Mouse (Mus musculus) right cerebral cortex, postnatal 36 days (tissue): ENCODE data around the gene Pogz.
A peak's percentile ranks its signal among the peaks of the same experiment; 100 is the strongest.
"Not testable (repeated sequence)": the region's sequence is repeated elsewhere in the genome, so short reads cannot be mapped to it uniquely, and the experiment has no call there.

Experiments used
- DNase-seq, 2 experiments: peaks; one replicate each; pipeline ENCODE4 v3.0.0; 2022; ENCODE audit warnings: low spot score in 2 of 2, mixed read lengths in 1 of 2

The Pogz gene

DNA sequence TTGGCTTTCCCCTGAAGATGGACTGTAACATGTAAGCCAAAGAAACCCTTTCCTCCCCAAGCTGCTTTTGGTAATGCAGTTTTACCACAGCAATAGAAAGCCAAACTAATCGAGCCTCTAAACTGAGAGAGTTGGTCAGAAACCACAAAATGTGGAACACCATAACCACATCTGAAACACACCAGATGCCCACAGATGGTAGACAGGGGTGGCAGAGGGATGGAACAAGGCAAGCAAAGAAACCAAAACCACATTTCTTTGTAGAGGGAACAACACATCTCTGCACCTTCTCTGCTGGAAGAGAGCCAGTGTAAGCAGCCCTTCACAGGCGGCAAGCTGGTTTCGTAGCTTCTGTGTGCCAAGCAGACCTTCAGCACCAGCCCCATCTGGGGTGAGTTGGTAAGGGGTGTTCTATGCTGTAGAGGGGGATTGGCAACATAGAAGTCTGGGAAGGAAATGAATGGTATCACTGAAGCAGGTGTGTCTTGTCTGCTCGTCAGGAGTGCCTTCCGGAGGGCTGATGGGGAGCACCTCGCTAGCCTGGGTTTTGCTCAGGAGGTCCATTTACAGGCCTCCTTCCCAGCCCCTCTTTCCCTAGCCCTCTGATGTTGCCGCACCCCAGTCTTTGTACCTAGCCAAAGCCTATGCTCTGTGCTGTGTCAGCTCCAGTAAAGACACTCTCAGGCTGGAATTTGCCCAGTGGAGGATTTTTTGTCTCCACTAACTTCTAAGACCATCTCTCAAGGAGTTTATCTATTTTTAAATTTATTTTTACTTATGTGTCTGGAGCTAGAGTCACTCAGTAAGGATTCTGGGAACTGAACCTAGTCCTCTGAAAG lies 78.8 kb downstream of the Pogz start:
- no peak for DNase-seq

DNA sequence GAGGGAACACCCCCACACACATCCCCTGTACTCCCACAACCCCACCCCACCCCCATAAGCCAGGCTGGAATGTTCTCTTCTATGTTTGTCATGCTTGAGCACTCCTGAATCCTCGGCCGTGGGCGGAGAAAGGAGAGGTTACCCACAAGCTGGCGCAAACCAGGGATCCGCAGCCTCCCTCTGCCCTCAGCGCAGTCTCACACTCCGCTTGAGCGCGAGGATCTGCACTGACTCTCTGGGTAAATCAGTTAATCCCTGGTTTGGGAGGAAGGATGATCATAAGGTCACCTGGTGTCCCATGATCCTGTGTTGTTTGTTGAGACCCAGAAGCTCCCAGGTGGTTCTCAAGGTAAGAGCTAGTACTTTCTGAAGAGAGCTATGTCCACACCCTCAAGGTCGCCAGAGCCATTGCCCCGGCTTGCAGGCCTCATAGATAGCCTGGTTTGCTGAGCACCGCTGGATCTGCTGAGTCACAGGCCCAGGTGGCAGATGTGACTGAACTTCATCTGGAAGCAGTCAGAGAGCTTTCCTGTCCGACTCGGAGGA lies 80.5 kb downstream of the Pogz start:
- peak in 1 of 2 experiments; percentile 30 for DNase-seq

- DNase-seq = no peak
Observed at GRCm38 (mm10) chr3:94918845-94919244, 81.5 kb downstream of the Pogz start.

DNA sequence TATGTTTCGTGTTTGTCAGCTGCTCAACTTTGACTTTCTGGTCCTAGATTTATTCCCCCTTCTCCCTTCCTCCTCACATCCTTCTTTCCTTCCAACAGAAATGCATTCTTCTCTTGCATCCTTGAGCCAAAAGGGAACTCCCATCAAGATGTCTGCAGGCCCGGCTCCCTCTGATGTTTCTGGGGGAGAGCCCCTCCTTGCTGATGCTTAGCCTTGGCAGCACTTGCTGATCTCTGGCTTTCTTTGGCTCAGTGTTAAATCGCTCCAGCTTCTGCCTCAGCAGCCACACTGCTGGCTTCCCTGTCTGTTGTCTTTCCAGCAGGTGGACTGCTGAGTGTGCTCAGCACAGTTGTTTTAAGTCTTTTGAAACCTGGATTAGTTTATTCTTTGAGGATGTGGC lies 83.7 kb downstream of the Pogz start:
- DNase-seq = no peak

DNA sequence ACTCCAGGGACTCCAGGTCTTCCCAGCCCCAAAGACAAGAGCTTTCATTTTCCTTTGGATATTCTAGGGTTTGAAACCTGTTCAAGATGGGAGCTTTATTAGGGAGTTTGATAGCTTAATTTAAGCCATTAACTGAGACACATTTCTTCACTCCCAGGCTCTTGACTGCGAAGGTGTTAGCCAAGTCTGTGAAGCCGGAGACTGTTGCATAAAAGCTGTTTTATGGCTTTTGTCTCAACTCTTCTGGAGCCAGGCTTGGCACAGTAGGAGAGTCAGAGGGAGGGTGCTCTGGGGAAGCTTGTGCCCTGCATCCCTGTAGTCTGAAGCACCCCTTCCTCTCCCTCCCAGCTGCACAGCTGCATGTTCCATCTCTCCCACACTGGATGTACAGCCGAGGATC lies 85.0 kb downstream of the Pogz start:
- no peak for DNase-seq

- DNase-seq = no peak
Observed at GRCm38 (mm10) chr3:94924688-94925087, 87.3 kb downstream of the Pogz start.

GRCm38 (mm10) chr3:94926301-94926736 lies 89.0 kb downstream of the Pogz start:
- DNase-seq = not testable (repeated sequence)

DNA sequence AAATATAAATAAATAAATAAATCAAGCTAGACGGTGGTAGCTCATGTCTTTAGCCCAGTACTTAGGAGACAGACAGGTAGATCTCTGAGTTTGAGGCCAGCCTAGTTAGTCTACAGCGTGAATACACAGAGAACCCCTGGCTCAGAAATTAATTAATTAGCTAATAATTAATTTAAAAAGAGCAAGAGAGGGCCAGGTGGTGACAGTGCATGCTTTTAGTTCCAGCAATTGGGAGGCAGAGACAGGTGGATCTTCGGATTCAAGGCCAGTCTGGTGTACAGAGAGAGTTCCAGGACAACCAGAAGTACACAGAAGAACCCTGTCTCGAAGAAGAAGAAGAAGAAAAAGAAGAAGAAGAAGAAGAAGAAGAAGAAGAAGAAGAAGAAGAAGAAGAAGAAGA lies 91.6 kb downstream of the Pogz start:
- DNase-seq = not testable (repeated sequence)

GRCm38 (mm10) chr3:94930386-94931266 lies 93.3 kb downstream of the Pogz start:
- DNase-seq = not testable (repeated sequence)

DNA sequence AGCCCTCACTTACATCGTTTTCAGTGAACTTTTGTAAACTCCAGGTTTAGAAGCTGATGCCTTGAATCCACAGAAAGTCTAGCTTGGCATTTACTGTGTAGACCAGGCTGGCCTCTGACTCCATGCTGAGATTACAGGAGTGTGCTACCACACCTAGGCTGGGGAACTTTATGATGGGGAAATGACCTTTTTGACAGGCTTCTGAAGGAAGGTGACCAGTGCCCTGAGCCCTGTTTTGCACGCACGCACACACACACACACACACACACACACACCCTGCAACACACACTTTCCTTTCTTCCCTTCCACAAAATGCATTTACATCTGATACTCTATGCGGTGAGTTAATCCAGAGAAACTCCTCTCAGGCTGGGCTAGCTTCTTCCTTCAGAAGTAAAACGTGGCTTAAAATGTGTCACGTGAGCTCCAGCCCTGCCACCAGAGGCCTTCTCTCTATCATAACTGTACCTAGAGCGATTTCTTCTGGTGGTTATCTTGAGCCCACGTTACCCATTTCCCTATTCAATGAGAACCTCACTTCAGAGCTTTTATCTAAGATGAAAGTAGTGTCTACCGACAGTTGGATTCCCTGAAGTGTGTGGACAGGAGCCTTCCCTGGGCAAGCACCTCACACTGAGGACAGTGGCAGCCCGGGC lies 94.2 kb downstream of the Pogz start:
- DNase-seq = not testable (repeated sequence)
